Mouse (Mus musculus) bone marrow, adult 2 months (tissue): ENCODE data around the gene Rasal3.

Experiments used
- CTCF ChIP-seq: fragments of 200-500 bp; IDR thresholded peaks from 2 replicates; pipeline ENCODE4 v1.5.1; 2011; ENCODE audit warnings: low read length, control low read depth; ENCODE audit not compliant: control insufficient read depth, insufficient read depth
- POLR2A ChIP-seq: fragments of 200-500 bp; IDR thresholded peaks from 2 replicates; pipeline ENCODE4 v1.6.1; 2011; ENCODE audit warnings: low read depth, mild to moderate bottlenecking, control low read depth, low read length, borderline replicate concordance; ENCODE audit not compliant: control insufficient read depth

- TF ChIP-seq CTCF (no peak), POLR2A (no peak)
Measured at GRCm38 (mm10) chr17:32365296-32365695, 38.1 kb downstream of the Rasal3 start.
